Mouse (Mus musculus) embryonic facial prominence, embryonic 14.5 days (tissue): Measurements from ENCODE around the gene Mturn. TPM values are rescaled to one million over a fixed set of nuclear protein-coding genes. Genes with fewer than 3 reads are reported as not detected.

Experiments
- ATAC-seq: fragments of 200-750 bp; cut with Nextera tagmentation; 2 replicates; pipeline ENCODE4 v1.8.0; 2017; ENCODE audit warnings: low read depth, moderate number of reproducible peaks, moderate TSS enrichment
- DNase-seq: peaks from one replicate; pipeline ENCODE4 v3.0.0-alpha.2; 2015; ENCODE audit warnings: low spot score
- H3K27ac ChIP-seq: fragments of 300-500 bp; sonication (generic); replicated peaks from 2 replicates; pipeline ENCODE4 v1.5.1; 2014; ENCODE audit warnings: low read depth, mild to moderate bottlenecking, low read length, moderate library complexity
- H3K27me3 ChIP-seq: fragments of 300-500 bp; sonication (generic); replicated peaks from 2 replicates; pipeline ENCODE4 v1.6.1; 2014; ENCODE audit warnings: low read length; ENCODE audit not compliant: control insufficient read depth, insufficient read depth
- H3K36me3 ChIP-seq: fragments of 300-500 bp; sonication (generic); 2 replicates; pipeline ENCODE4 v1.6.1; 2014; ENCODE audit warnings: low read length, mixed read lengths; ENCODE audit not compliant: control insufficient read depth, insufficient read depth
- H3K4me1 ChIP-seq: fragments of 300-500 bp; sonication (generic); 2 replicates; pipeline ENCODE4 v1.6.1; 2014; ENCODE audit warnings: antibody characterized with exemption, low read length; ENCODE audit not compliant: control insufficient read depth, insufficient read depth
- H3K4me2 ChIP-seq: fragments of 300-500 bp; sonication (generic); 2 replicates; pipeline ENCODE4 v1.6.1; 2014; ENCODE audit warnings: low read depth, mild to moderate bottlenecking, low read length, moderate library complexity, mixed read lengths
- H3K4me3 ChIP-seq: fragments of 300-500 bp; sonication (generic); 2 replicates; pipeline ENCODE4 v1.5.1; 2014; ENCODE audit warnings: low read depth, mild to moderate bottlenecking, low read length
- H3K9ac ChIP-seq: fragments of 300-500 bp; sonication (generic); 2 replicates; pipeline ENCODE4 v1.6.1; 2014; ENCODE audit warnings: low read depth, mild to moderate bottlenecking, low read length, moderate library complexity, mixed read lengths
- H3K9me3 ChIP-seq: fragments of 300-500 bp; sonication (generic); 2 replicates; pipeline ENCODE4 v1.6.1; 2016; ENCODE audit warnings: low read length; ENCODE audit not compliant: control insufficient read depth
- WGBS: fragments of 180-500 bp; shearing (Covaris S2); extraction: QIAGEN DNeasy Blood & Tissue Kit; methylation state at CpG from one replicate; pipeline ENCODE4 v1.1.7; 2014; 5-methylcytosine and 5-hydroxymethylcytosine counted together
- polyA plus RNA-seq: library from polyadenylated mRNA; unstranded; fragments of >200 nt; fragmentation: Nextera tagmentation; extraction: Ambion mirVana; gene quantifications from 2 replicates; pipeline ENCODE4 v1.2.1, GENCODE M21; 2014

Gene Mturn
- polyA plus RNA-seq, 1 experiment from 2014 or later: 17.9 TPM

- H3K4me3 ChIP-seq: no peak overlapping the region
- no peaks in the 10 kb centered on the region for H3K9me3 ChIP-seq
- H3K4me2 ChIP-seq: no peak overlapping the region
- WGBS: 81% methylated on average over 3 of the region's 3 CpGs
- no peaks in the 10 kb centered on the region for H3K4me1 ChIP-seq
- H3K36me3 ChIP-seq: no peaks in the 10 kb centered on the region
- H3K27ac ChIP-seq: no peak overlapping the region
- H3K9ac ChIP-seq: no peak overlapping the region
- no peaks in the 10 kb centered on the region; the same call in 1 of the 2 replicates for H3K27me3 ChIP-seq
- DNase-seq: no peak
- ATAC-seq: no peak
Measured at GRCm38 (mm10) chr6:54731726-54732125, 50.3 kb downstream of the Mturn start.

GRCm38 (mm10) chr6:54732721-54733120 lies 51.3 kb downstream of the Mturn start:
- Histone ChIP-seq H3K36me3 (no peaks in the 10 kb centered on the region), H3K4me1 (no peaks in the 10 kb centered on the region), H3K27ac (no peak overlapping the region), H3K4me2 (no peak overlapping the region), H3K27me3 (no peaks in the 10 kb centered on the region; the same call in 1 of the 2 replicates), H3K4me3 (no peak overlapping the region), H3K9me3 (no peaks in the 10 kb centered on the region), H3K9ac (no peak overlapping the region)
- ATAC-seq (no peak), DNase-seq (no peak)
- WGBS: 62% methylated on average over 7 of the region's 7 CpGs

- no peak for DNase-seq
- no peaks in the 10 kb centered on the region for H3K27me3 ChIP-seq
- no peak overlapping the region for H3K4me3 ChIP-seq
- H3K36me3 ChIP-seq: no peaks in the 10 kb centered on the region
- no peaks in the 10 kb centered on the region for H3K9me3 ChIP-seq
- 69% methylated on average over 9 of the region's 9 CpGs for WGBS
- H3K4me1 ChIP-seq: no peaks in the 10 kb centered on the region
- H3K27ac ChIP-seq: no peak overlapping the region
- no peak overlapping the region for H3K9ac ChIP-seq
- H3K4me2 ChIP-seq: no peak overlapping the region
- no peak for ATAC-seq
Measured at GRCm38 (mm10) chr6:54736126-54736525, 54.7 kb downstream of the Mturn start.

DNA sequence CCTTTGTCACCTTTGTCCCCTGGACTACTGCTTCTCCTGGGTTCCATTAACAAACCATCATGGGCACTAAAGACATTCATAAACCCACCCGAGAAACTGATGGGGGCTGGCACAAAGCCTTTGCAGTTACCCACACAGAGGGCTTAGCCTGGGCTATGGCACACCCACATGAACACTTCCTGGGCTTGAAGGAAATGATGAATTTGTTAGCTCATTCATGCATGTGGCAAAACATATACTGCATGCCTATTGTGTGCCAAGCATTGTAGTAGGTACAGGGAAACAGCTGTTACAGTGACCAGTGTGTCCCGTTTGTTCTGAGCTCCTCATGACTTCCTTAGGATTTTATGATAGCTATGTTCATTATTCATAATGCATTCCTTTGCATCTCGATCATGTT lies 55.8 kb downstream of the Mturn start:
- no peak overlapping the region for H3K4me2 ChIP-seq
- H3K9me3 ChIP-seq: no peaks in the 10 kb centered on the region
- H3K4me1 ChIP-seq: no peaks in the 10 kb centered on the region
- no peak overlapping the region for H3K4me3 ChIP-seq
- H3K27me3 ChIP-seq: no peaks in the 10 kb centered on the region
- H3K9ac ChIP-seq: no peak overlapping the region
- ATAC-seq: no peak
- no peak overlapping the region for H3K27ac ChIP-seq
- no peaks in the 10 kb centered on the region for H3K36me3 ChIP-seq
- DNase-seq: no peak
- WGBS: 78% methylated on average over 3 of the region's 3 CpGs

- Histone ChIP-seq H3K4me3 (no peak overlapping the region), H3K4me2 (no peak overlapping the region), H3K9me3 (no peaks in the 10 kb centered on the region), H3K4me1 (no peaks in the 10 kb centered on the region), H3K9ac (no peak overlapping the region), H3K27ac (no peak overlapping the region), H3K36me3 (no peaks in the 10 kb centered on the region), H3K27me3 (no peaks in the 10 kb centered on the region)
- WGBS: 83% methylated on average over 3 of the region's 3 CpGs
- ATAC-seq: no peak
- no peak for DNase-seq
Measured at GRCm38 (mm10) chr6:54737684-54738083, 56.3 kb downstream of the Mturn start.

DNA sequence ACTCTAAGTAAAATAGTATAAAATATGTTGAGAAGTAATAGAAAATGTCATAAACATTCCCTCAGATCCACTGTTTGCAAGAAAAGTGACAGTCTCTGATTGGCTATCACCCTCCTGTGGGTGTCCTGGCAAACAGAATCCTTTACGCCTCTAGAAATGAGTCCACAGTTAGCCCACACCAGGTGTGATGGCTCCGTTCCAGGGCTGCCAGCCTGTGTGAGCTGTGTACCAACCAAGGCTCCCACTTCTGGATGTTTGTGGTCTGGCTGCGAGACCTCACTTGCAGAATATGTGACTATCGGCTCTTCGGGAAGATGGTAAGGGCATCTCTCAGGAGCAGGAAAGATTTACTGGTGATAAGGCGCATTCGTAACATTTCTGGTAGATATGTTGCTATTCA lies 67.6 kb downstream of the Mturn start:
- H3K27ac ChIP-seq: no peak overlapping the region
- no peaks in the 10 kb centered on the region for H3K4me1 ChIP-seq
- no peak overlapping the region for H3K4me2 ChIP-seq
- H3K27me3 ChIP-seq: no peaks in the 10 kb centered on the region
- no peak overlapping the region for H3K9ac ChIP-seq
- DNase-seq: no peak
- ATAC-seq: no peak
- no peak overlapping the region for H3K4me3 ChIP-seq
- no peaks in the 10 kb centered on the region for H3K9me3 ChIP-seq
- WGBS: 87% methylated on average over 7 of the region's 7 CpGs
- no peaks in the 10 kb centered on the region for H3K36me3 ChIP-seq

- no peak overlapping the region for H3K9ac ChIP-seq
- H3K4me2 ChIP-seq: no peak overlapping the region
- no peaks in the 10 kb centered on the region for H3K27me3 ChIP-seq
- 77% methylated on average over 4 of the region's 4 CpGs for WGBS
- no peaks in the 10 kb centered on the region for H3K36me3 ChIP-seq
- ATAC-seq (no peak), DNase-seq (no peak)
- no peak overlapping the region for H3K27ac ChIP-seq
- H3K4me3 ChIP-seq: no peak overlapping the region
- no peaks in the 10 kb centered on the region for H3K9me3 ChIP-seq
- H3K4me1 ChIP-seq: no peaks in the 10 kb centered on the region
Measured at GRCm38 (mm10) chr6:54751621-54752020, 70.2 kb downstream of the Mturn start.

- Histone ChIP-seq H3K4me1 (no peaks in the 10 kb centered on the region), H3K36me3 (no peaks in the 10 kb centered on the region), H3K4me2 (no peak overlapping the region), H3K9me3 (no peaks in the 10 kb centered on the region), H3K9ac (no peak overlapping the region), H3K27me3 (no peaks in the 10 kb centered on the region), H3K4me3 (no peak overlapping the region), H3K27ac (no peak overlapping the region)
- ATAC-seq (no peak), DNase-seq (no peak)
- 51% methylated on average over 3 of the region's 3 CpGs for WGBS
Measured at GRCm38 (mm10) chr6:54752076-54752475, 70.7 kb downstream of the Mturn start.
